Mouse (Mus musculus): ENCODE results near the gene Cldn4.
"Not testable (repeated sequence)": the region's sequence is repeated elsewhere in the genome, so short reads cannot be mapped to it uniquely, and the experiment has no call there.

The Cldn4 gene

DNA sequence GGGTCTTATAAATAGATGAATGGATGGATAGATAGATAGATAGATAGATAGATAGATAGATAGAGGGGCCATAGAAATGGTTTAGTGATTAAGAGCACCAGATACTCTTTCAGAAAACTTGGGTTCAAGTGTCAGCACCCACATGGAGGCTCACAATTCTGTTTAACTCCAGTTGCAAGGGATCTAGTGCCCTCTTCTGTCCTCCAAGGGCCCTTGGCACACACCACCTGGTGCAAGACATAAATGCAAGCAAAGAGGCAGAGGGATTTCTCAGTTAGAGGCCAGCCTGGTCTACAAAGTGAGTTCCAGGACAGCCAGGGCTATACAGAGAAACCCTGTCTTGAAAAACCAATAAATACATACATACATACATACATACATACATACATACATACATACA, 17.9 kb upstream of the Cldn4 start:
- DNase-seq (ENCODE audit: low read depth, low spot score): not testable (repeated sequence)

- peak; percentile 13 for DNase-seq (ENCODE audit: low read depth, low spot score)
Measured at GRCm38 (mm10) chr5:134963546-134963945, 16.8 kb upstream of the Cldn4 start.

- no peak for DNase-seq (ENCODE audit: low read depth, low spot score)
Measured at GRCm38 (mm10) chr5:134961519-134961918, 14.8 kb upstream of the Cldn4 start.

DNA sequence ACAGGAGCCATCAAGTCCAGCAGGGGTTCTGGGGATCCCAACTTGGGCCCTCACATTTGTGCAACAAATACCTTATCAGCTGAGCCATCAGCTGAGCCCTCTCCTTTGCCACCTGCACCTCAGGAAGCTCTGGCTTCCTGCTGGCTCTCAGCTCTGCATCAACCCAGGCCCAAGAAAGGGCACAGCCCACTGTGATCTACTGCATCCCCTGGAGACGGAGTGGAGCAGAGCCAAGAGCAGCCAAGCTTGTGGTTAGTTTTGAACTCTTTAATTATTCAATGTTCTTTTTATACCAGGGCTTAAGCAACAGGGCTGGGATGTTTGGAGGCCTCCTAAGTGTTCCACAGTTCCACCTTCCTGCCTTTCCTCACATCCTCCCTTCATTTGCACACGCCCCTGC, 13.7 kb upstream of the Cldn4 start:
- DNase-seq (ENCODE audit: low read depth, low spot score): no peak

DNA sequence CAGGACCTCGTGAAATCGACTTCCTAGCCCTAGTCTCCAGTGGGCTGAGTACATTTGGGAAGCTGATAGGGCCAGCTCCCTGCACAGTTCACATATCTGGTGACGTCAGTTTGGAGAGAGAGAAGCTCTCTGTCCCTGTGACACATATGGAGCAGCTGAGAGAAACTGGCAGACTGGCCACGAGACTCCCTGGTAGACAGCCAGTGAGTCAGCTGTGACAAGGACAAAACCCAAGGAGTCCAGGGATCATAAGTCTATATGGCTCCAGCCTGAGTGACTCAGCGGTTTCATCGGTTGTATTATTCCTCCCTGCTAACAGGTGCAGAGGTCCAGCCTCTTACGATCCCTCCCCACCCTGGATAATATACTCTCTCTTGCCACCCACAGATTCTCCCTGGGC, 12.4 kb upstream of the Cldn4 start:
- DNase-seq (ENCODE audit: low read depth, low spot score): peak; percentile 62

- no peak for DNase-seq (ENCODE audit: low read depth, low spot score)
Measured at GRCm38 (mm10) chr5:134955491-134955890, 8.8 kb upstream of the Cldn4 start.

DNA sequence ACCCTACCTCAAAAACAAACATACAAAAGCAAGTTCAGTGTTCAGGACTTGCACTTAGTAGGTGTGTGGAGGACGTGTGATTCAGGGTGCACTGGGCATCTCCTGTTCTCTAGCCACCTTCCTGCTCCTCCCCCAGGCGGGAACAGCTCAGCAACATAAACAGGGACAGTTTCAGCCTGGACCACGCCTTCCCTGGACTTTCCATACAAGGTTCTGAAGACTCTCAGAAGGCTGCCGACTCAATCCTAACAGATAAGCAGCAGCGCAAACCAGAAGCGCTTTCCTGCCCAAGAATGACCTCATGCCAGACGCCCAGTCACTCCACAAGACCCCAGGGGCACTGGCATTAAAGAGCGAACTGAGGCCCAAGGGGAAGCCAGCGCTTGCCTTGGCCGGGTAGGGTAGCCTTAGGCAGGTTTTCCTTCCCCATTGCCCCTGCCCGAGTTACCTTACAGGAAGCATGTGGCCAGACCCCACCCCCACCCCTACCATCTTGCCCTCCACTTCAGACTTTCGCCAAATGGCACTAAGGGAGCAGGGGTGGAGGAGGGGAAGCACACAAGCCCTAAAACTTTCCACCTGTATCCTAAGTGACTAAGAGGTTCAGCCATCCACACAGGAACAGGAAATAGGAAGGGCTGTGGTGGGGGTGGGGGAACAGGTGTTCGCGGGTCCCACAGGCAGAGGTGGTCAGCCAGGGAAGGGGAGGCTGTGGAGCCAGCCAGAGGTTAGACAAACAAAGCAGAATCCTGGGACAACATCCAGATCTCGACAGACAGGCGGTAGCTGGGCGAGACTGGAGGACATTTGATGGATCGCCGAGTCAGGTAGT, 4.5 kb upstream of the Cldn4 start:
- DNase-seq (ENCODE audit: low read depth, low spot score): no peak

DNA sequence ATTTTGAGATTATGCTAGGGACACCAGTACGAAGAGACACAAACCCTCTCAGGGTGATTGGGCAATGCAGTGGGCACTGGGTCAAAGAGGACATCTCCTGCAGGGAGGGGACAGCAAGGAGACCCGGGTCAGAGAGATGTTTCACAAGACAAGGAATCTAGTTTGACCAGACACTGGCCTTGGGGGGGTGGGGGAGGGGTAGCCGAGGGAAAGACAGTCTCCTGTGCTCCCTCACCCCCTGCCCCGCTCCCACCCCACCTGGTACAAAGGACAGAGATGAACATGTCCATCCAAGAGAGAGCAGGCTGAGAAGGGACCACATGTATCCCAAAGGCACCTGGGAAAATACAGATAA, 1.3 kb upstream of the Cldn4 start:
- no peak for DNase-seq (ENCODE audit: low read depth, low spot score)

- no peak for DNase-seq (ENCODE audit: low read depth, low spot score)
Measured at GRCm38 (mm10) chr5:134947420-134948084, 818 bp upstream of the Cldn4 start.

DNA sequence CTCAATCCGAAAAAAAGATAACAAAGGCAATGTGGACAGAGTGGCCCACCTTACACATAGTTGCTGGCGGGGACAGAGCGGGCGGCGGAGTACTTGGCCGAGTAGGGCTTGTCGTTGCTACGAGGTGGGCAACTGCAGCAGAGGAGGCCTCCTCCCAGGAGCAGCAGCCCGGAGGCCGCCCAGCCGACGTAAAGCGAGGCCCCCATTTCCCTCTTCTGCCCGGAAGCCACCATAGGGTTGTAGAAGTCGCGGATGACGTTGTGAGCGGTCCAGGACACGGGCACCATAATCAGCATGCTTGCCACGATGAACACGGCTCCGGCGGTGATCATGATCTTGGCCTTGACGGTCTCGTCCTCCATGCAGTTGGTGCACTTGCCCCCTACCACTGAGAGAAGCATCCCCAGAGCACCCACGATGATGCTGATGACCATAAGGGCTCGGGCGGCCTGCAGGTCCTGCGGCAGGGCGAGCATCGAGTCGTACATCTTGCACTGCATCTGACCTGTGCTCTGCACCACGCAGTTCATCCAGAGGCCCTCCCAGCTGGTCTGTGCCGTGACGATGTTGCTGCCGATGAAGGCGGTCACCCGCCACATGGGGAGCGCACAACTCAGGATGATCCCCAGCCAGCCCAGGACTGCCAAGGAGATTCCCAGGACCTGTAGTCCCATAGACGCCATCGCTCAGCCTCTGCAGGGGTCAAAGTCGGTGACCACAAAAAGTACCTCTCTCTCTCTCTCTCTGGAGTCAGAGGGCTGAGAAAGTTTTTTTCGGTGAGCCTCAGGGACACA, 474 bp downstream of the Cldn4 start:
- DNase-seq (ENCODE audit: low read depth, low spot score): no peak

DNA sequence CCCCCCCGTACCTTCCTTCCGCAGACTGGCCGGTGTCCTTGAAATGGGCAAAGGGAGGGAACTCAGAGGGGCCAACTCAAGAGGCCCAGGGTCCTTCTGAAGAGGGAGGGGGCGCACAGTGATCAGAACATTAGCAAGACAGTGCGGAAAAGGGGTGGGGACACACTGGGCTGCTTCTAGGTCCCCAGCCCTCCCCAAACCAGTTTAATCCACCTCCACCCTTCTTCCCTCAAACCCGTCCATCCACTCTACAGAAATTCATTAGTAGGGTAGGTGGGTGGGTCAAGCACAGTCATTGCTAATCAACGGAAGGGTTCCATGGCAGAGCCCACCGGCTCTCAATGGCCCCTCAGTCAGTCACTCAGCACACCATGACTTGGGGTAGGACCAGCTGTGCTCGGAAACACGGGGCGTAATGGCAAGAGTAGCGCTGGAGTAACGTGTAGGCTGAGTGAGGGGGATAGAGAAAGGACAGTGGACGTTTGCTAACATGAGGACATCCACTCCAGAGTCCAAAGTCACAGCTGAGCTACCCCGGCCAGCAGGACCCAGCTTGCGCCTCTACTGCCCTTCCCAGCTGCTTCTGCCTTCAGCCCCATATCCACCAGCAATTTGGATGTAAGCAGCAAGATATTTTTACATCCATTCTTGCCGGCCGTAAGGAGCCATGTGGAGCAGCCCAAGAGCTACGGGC, 1.3 kb downstream of the Cldn4 start:
- no peak for DNase-seq (ENCODE audit: low read depth, low spot score)

- DNase-seq (ENCODE audit: low read depth, low spot score): no peak
Measured at GRCm38 (mm10) chr5:134944179-134944578, 2.6 kb downstream of the Cldn4 start.

DNA sequence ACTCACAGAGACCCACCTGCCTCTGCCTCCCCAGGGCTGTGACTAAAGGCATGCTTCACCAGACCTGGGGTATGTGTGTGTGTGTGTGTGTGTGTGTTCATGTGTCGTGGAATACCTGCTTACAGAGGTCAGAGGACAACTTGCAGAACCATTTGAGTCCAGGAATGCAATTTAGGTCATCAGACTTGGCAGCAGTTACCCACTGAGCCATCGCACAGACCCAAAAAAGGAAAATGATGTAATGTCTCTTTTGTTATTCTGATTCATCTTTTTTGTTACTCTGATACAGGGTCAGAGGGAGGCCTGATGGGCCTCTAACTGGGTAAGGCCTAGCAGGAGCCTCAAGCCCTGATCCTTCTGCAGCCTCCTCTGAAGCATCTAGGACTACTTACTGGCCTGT, 4.0 kb downstream of the Cldn4 start:
- DNase-seq (ENCODE audit: low read depth, low spot score): peak; percentile 20

GRCm38 (mm10) chr5:134941472-134942209, 5.1 kb downstream of the Cldn4 start:
- no peak for DNase-seq (ENCODE audit: low read depth, low spot score)

DNA sequence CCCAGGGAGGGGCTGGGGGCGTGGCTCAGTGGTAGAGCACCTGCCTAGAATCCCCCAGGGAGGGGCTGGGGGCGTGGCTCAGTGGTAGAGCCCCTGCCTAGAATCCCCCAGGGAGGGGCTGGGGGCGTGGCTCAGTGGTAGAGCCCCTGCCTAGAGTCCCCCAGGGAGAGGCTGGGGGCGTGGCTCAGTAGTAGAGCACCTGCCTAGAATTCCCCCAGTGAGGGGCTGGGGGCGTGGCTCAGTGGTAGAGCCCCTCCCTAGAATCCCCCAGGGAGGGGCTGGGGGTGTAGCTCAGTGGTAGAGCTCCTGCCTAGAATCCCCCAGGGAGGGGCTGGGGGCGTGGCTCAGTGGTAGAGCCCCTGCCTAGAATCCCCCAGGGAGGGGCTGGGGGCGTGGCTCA, 7.2 kb downstream of the Cldn4 start:
- DNase-seq (ENCODE audit: low read depth, low spot score): not testable (repeated sequence)

DNA sequence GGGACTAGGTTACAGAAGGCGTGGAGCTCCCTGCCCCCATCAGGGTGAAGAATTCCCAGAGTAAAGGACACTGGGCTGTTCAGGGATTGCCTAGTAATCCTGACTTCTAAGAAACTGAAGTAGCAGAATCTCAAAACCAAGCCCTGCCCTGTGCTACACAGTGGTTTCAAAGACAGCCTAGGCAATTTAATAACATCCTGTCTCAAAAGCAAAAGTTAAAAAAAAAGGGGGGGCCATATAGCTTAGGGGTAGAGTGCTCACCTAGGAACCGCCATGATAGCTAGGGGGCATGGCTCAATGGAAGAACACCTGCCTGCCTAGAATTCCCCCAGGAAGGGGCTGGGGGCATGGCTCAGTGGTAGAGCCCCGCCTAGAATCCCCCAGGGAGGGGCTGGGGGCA, 7.7 kb downstream of the Cldn4 start:
- no peak for DNase-seq (ENCODE audit: low read depth, low spot score)

DNA sequence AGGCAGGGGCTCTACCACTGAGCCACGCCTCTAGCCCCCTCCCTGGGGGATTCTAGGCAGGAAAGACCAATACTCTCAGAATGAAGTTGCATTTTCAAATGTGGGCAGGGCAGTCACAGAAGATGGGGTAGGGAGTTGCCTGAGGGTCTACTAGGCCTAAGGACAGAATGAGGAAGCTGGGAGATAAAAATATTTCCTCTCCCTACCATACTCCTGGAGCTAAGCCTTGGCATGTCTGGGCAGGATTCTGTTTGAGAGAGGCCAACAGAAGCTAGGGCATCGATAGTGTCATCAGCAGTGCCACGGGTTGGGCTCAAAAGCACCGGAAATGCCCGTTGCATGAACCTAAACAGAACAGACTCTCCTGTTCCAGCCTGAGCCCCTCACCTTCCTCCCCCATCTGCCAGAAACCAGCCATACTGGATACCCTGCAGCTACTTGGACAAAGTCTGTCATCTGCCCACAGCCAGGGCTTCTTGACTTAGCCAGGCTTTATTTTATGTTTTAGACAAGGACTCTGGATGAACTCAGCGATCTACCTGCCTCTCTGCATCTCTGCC, 10.0 kb downstream of the Cldn4 start:
- no peak for DNase-seq (ENCODE audit: low read depth, low spot score)

DNA sequence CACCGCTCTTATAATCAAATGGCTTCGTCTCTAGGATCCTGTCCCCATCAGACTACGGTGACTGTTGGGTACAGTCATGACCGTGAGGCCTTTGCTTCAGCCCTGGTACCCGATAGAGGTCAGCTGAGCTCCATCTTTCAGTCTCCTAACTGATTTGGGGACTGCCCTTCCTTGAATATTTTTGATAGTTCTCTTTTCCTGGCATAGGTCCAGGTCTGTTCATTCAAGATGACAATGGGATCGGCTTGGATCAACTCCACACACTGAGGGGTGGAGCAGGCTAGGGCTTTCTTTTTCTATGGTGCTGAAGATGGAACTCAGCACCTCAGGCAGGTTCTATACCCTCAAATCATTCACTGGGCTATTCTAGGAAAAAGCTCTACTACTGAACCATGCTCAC, 10.7 kb downstream of the Cldn4 start:
- DNase-seq (ENCODE audit: low read depth, low spot score): no peak

GRCm38 (mm10) chr5:134934666-134935065, 12.1 kb downstream of the Cldn4 start:
- DNase-seq (ENCODE audit: low read depth, low spot score): no peak

GRCm38 (mm10) chr5:134933686-134934085, 13.0 kb downstream of the Cldn4 start:
- not testable (repeated sequence) for DNase-seq (ENCODE audit: low read depth, low spot score)

DNA sequence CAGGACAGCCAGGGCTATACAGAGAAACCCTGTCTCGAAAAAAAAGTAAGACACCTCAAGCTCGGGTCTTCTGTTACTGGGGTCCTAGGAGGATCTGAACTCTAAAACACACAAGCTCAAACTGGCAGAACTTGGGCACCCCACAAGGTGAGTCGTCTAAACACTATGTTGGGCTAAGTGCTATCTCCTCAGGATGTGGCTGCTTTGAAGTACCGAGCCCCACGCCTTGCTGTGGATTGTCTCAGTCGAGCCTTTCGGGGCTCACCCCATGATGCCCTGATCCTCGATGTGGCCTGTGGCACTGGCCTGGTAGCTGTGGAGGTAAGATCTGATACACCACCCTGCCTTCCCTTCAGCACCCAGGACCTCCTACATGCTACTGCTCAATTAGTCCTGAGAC, 13.5 kb downstream of the Cldn4 start:
- no peak for DNase-seq (ENCODE audit: low read depth, low spot score)

Data from brain, adult 2 months (tissue).